Mouse (Mus musculus) liver, embryonic 11.5 days (tissue): ENCODE measurements around the gene Gm29609. TPM values are rescaled to one million over a fixed set of nuclear protein-coding genes. Genes with fewer than 3 reads are reported as not detected.

Experiments used
- ATAC-seq: fragments of 200-750 bp; cut with Nextera tagmentation; replicated peaks from 2 replicates; pipeline ENCODE4 v1.8.0; 2017; ENCODE audit warnings: moderate number of reproducible peaks, mild to moderate bottlenecking, moderate TSS enrichment, moderate library complexity; ENCODE audit not compliant: low FRiP score
- DNase-seq: peaks from one replicate; pipeline ENCODE4 v3.0.0-alpha.2; 2017; ENCODE audit warnings: low spot score
- H3K27ac ChIP-seq: fragments of 300-500 bp; sonication (generic); 2 replicates; pipeline ENCODE4 v1.5.1; 2014; ENCODE audit warnings: mild to moderate bottlenecking, low read depth, low read length, control low read depth
- H3K27me3 ChIP-seq: fragments of 300-500 bp; sonication (generic); replicated peaks from 2 replicates; pipeline ENCODE4 v1.6.1; 2014; ENCODE audit warnings: low read length, mixed read lengths; ENCODE audit not compliant: control insufficient read depth, insufficient read depth
- H3K36me3 ChIP-seq: fragments of 300-500 bp; sonication (generic); 2 replicates; pipeline ENCODE4 v1.6.1; 2014; ENCODE audit warnings: mild to moderate bottlenecking, low read length, moderate library complexity, mixed read lengths; ENCODE audit not compliant: control insufficient read depth, insufficient read depth
- H3K4me1 ChIP-seq: fragments of 300-500 bp; sonication (generic); replicated peaks from 2 replicates; pipeline ENCODE4 v1.6.1; 2014; ENCODE audit warnings: low read length, mixed read lengths; ENCODE audit not compliant: control insufficient read depth, insufficient read depth
- H3K4me2 ChIP-seq: fragments of 300-500 bp; sonication (generic); 2 replicates; pipeline ENCODE4 v1.6.1; 2014; ENCODE audit warnings: mild to moderate bottlenecking, control low read depth, moderate library complexity
- H3K4me3 ChIP-seq: fragments of 300-500 bp; sonication (generic); 2 replicates; pipeline ENCODE4 v1.5.1; 2014; ENCODE audit warnings: low read depth, low read length, control low read depth
- H3K9ac ChIP-seq: fragments of 300-500 bp; sonication (generic); 2 replicates; pipeline ENCODE4 v1.6.1; 2014; ENCODE audit warnings: low read depth, low read length, control low read depth
- H3K9me3 ChIP-seq: fragments of 300-500 bp; sonication (generic); 2 replicates; pipeline ENCODE4 v1.6.1; 2016; ENCODE audit warnings: low read length, inconsistent platforms, mixed read lengths; ENCODE audit not compliant: control insufficient read depth
- WGBS: fragments of 180-500 bp; shearing (Covaris S2); extraction: QIAGEN DNeasy Blood & Tissue Kit; methylation state at CpG from one replicate; pipeline ENCODE4 v1.1.7; 2014; 5-methylcytosine and 5-hydroxymethylcytosine counted together
- polyA plus RNA-seq: library from polyadenylated mRNA; unstranded; fragments of >200 nt; fragmentation: Nextera tagmentation; extraction: Ambion mirVana; gene quantifications from 2 replicates; pipeline ENCODE4 v1.2.1, GENCODE M21; 2014

Gene Gm29609
- polyA plus RNA-seq, 1 experiment from 2014 or later = 1.5 TPM

DNA sequence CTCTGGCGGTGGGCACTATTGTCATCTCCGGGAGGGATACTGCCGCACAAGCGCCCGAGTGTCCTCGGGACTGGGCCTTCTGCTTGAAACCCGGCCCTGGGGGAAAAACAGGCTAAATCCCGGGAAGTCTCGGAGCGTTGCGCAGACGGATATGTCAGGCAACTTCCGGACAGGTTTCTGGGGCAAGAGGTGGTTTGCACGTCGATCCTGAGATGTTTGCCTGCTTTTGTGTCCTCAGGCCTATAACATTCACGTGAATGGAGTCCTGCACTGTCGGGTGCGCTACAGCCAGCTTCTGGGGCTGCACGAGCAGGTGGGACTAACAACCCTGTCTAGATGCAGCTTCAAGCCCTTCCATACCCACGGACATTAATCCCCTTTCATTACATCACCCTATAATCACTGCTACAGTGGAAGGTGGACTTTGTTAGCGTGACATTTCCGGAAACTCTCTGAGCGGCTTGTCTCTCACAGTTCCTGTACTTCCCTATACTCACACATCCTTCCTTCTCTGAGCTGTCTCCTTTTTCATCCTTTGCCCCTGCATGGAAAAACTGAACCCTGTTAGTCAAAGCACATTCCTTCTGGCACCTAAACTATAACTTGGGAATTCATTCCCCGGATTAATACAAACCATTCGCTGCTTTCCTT, 14.0 kb upstream of the Gm29609 start:
- 8% methylated on average over 25 of the region's 25 CpGs for WGBS
- Histone ChIP-seq H3K36me3 (peaks cover 55% of the 10 kb centered on the region), H3K9ac (peak overlapping the region; percentile 85), H3K4me1 (peaks cover 13% of the 10 kb centered on the region), H3K27me3 (no peaks in the 10 kb centered on the region), H3K27ac (peak overlapping the region; percentile 65), H3K9me3 (no peaks in the 10 kb centered on the region), H3K4me2 (peak overlapping the region; percentile 87), H3K4me3 (peak overlapping the region; percentile 80)
- ATAC-seq (no peak), DNase-seq (no peak)

DNA sequence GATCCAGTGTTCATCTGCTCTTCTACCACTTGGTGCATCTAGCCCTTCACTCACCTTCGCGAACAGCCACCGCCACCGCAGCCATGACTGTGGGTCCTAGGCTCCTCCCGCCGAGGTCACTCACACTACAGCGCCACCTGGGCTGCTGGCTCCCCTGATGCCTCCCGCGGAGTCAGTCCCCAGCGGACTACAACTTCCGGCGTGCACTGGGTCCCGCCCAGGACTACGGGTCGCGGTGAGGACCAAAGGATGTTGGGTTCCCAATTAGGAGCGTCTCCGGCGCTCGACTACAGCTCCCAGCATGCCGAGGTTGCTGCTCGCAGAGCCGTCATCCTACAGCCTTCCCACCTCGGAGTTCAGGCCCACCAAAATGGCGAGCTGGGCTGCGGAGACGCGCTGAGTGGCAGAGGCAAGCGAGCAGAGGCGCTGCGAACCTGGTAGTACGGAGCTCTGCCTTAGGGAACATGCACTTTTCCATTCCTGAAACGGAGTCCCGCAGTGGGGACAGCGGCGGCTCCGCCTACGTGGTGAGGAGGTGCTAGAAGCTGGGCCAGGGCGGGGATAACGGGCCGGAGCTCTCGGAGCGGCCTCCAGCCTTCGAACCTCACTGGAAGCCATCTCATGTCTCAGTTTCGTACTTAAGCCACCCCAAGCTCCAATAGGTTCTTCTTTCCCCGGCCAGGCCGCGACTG, 13.4 kb upstream of the Gm29609 start, which contains the start of the genes Snx17 and Eif2b4:
TSS of gene Snx17 (plus strand) at position 289 of the 692 bp plus-strand sequence.
TSS of gene Eif2b4 (minus strand) at position 492 of the 692 bp plus-strand sequence.
- Histone ChIP-seq H3K27ac (peak within 1 kb of the TSS; percentile 65), H3K9ac (peak within 1 kb of the TSS; percentile 85), H3K9me3 (no peaks in the 10 kb centered on the region), H3K27me3 (no peaks in the 10 kb centered on the region), H3K4me1 (peaks cover 13% of the 10 kb centered on the region), H3K36me3 (peaks cover 56% of the 10 kb centered on the region), H3K4me3 (peak within 1 kb of the TSS; percentile 80), H3K4me2 (peak within 1 kb of the TSS; percentile 87)
- peak; percentile 94 for ATAC-seq
- DNase-seq = peak; percentile 99
- under 1% methylated on average over 48 of the region's 48 CpGs for WGBS

DNA sequence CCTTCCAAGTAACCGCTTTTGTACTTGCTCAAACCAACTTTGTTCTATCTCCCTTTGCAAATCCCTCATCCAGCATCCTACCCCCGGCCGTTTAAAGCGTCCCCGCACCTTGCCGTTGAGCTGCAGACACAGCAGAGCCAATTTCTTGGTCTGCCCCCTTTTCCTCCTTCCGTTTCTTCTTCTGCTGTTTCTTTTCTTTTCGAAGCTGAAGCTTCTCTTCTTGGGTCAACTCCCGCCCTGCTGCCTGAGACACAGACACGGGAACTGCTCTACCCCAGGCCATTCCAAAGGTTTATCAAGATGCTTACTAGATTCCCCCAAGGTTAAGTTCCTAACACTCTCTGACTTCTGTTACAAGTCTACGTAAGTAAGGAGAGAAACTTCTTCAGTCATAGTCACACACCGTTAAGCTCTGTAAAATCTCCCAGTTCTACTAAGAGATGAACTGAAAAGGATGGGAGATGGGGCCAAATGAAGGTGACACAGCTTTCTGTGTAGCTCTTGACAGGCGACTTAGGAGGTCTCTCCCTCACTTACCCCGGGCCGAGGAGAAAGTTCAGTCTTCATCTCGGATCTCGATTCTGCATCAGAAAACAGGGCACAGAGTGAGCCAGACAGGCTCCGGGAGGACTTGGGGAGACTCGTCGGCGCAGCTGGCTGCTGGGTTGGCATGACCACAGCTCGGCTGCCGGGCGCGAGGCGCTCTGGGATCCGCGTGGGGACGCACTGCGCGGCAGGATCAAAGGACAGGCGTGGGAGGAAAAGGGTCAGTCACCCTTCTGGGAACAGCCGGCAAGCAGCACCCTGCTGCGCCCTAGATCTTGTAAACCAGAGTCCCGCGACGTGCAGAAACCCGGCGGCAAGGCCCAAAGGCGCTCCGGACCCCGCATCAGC, 12.6 kb upstream of the Gm29609 start:
- no peak for DNase-seq

DNA sequence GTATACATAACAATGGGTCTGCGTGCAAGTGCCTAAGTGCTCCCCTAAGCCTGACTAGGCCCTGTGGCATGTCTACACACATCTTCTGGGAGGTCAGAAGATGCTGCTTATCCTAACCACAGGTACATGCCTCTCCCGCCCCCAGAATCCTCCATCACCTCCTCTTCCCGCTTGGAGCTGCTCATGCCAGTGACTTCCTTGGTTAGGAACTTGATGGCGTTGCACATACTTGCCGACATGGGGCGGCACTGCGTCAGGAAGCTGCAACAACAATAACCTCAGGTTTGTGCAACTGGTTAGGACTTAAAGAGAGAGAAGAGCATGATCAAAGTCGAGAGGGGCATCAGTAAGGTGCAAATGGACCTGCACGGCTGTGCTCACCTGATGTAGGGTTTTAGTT, 10.5 kb upstream of the Gm29609 start:
- H3K27ac ChIP-seq = no peak overlapping the region
- no peak for ATAC-seq
- no peak for DNase-seq
- peaks cover 13% of the 10 kb centered on the region for H3K4me1 ChIP-seq
- no peak overlapping the region for H3K4me3 ChIP-seq
- no peaks in the 10 kb centered on the region for H3K9me3 ChIP-seq
- no peaks in the 10 kb centered on the region for H3K27me3 ChIP-seq
- 92% methylated on average over 9 of the region's 9 CpGs for WGBS
- no peak overlapping the region for H3K4me2 ChIP-seq
- peaks cover 41% of the 10 kb centered on the region for H3K36me3 ChIP-seq
- no peak overlapping the region for H3K9ac ChIP-seq

More for the DNA sequence above, 12.6 kb upstream of the Gm29609 start:
- WGBS = 12% methylated on average over 42 of the region's 42 CpGs
- peak overlapping the region; percentile 80 for H3K4me3 ChIP-seq
- H3K4me2 ChIP-seq = peak overlapping the region; percentile 73
- no peaks in the 10 kb centered on the region for H3K27me3 ChIP-seq
- H3K9ac ChIP-seq = peak overlapping the region; percentile 74
- H3K36me3 ChIP-seq = peaks cover 57% of the 10 kb centered on the region
- H3K4me1 ChIP-seq = peaks cover 13% of the 10 kb centered on the region
- no peaks in the 10 kb centered on the region for H3K9me3 ChIP-seq
- peak overlapping the region; percentile 53 for H3K27ac ChIP-seq
- peak; percentile 58 for ATAC-seq

DNA sequence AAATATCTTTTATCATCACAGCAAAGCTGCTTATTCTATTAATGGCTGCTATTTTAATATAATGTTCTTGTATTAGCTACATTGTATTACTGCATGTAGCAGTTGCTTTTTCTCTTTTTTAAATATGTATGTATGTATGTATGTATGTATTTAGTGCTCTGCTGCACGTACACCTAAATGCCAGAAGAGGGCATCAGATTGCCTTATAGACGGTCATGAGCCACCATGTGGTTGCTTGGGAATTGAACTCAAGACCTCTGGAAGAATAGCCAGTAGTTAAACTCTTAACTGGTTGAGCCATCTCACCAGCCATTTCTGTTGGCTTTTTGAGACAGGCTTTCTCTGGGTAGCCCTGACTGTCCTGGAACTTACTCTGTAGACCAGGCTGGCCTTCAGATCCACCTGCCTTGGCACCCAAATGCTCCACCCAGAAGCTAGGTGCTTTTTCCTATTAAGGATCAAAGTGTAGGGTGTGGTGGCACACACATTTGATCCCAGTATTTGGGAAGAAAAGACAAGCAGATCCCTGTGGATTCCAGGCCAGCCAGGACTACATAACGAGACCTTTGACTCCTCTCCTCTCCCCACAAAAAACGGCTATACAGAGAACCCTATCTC, 8.6 kb upstream of the Gm29609 start:
- Histone ChIP-seq H3K9ac (no peak overlapping the region), H3K4me1 (peaks cover 3% of the 10 kb centered on the region), H3K9me3 (no peaks in the 10 kb centered on the region), H3K36me3 (peaks cover 36% of the 10 kb centered on the region), H3K27me3 (no peaks in the 10 kb centered on the region), H3K4me3 (no peak overlapping the region), H3K27ac (no peak overlapping the region), H3K4me2 (no peak overlapping the region)
- ATAC-seq (no peak), DNase-seq (no peak)
- WGBS = 78% methylated on average over 4 of the region's 4 CpGs

DNA sequence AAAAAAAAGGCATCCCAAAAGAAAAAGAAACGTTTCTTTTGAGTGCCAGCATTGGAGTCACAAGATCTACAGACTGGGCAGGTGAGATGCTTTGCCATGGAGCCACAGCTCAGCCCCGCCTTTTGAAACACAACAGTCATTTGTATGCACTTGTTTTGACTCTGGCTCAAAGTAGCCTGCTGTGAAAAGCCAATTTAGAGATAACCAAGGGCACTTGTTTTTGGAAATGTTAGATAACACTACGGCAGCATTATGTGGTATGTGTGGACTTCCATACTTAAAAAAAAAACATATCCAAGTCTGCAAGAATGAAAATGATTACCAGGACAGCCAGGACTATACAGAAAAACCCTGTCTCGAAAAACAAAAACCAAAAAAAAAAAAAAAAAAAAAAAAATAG, 4.0 kb upstream of the Gm29609 start:
- H3K27ac ChIP-seq = peak overlapping the region; percentile 41; the same call in 1 of the 2 replicates
- no peak overlapping the region for H3K4me3 ChIP-seq
- H3K9ac ChIP-seq = no peak overlapping the region
- no peaks in the 10 kb centered on the region for H3K9me3 ChIP-seq
- WGBS = 34% methylated on average over 4 of the region's 4 CpGs
- no peak for DNase-seq
- no peaks in the 10 kb centered on the region for H3K27me3 ChIP-seq
- ATAC-seq = peak; percentile 66
- no peak overlapping the region for H3K4me2 ChIP-seq
- H3K4me1 ChIP-seq = peaks cover 6% of the 10 kb centered on the region; the same call in 1 of the 2 replicates
- H3K36me3 ChIP-seq = peaks cover 16% of the 10 kb centered on the region

DNA sequence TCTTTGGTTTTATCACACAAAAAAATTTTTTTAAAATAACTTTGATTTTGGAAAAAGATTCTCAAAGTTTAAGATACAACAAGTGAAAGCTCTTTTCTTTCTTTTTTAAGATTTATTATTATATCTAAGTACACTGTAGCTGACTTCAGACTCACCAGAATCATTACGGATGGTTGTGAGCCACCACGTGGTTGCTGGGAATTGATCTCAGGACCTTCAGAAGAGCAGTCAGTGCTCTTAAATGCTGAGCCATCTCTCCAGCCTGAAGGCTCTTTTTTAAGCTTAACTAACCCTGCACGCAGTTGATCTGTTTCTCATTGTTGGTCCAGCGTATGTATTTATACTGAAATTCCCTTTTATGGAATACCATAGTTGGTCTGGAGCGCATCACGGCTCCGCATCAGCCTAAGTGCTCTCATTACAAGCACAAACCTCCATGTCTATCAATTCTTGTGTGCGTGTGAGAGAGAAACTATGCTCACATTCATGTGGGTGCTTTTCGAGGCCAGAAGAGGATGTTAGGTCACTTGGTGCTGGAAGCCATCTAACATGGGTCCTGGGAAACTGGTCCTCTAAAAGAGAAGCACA, 1.6 kb upstream of the Gm29609 start:
- 92% methylated on average over 9 of the region's 9 CpGs for WGBS
- no peak for DNase-seq
- Histone ChIP-seq H3K27ac (no peak overlapping the region), H3K9me3 (no peaks in the 10 kb centered on the region), H3K9ac (no peak overlapping the region), H3K27me3 (no peaks in the 10 kb centered on the region), H3K36me3 (no peaks in the 10 kb centered on the region), H3K4me2 (peak overlapping the region; percentile 91), H3K4me1 (peaks cover 6% of the 10 kb centered on the region; the same call in 1 of the 2 replicates), H3K4me3 (no peak overlapping the region)
- no peak for ATAC-seq
